Mouse (Mus musculus): ENCODE data around the gene Lpgat1. TPM values are rescaled to one million over a fixed set of nuclear protein-coding genes. Genes with fewer than 3 reads are reported as not detected.

The Lpgat1 gene
- polyA plus RNA-seq (2012; fragmentation: generic; extraction: Trizol): 16.3 TPM

DNA sequence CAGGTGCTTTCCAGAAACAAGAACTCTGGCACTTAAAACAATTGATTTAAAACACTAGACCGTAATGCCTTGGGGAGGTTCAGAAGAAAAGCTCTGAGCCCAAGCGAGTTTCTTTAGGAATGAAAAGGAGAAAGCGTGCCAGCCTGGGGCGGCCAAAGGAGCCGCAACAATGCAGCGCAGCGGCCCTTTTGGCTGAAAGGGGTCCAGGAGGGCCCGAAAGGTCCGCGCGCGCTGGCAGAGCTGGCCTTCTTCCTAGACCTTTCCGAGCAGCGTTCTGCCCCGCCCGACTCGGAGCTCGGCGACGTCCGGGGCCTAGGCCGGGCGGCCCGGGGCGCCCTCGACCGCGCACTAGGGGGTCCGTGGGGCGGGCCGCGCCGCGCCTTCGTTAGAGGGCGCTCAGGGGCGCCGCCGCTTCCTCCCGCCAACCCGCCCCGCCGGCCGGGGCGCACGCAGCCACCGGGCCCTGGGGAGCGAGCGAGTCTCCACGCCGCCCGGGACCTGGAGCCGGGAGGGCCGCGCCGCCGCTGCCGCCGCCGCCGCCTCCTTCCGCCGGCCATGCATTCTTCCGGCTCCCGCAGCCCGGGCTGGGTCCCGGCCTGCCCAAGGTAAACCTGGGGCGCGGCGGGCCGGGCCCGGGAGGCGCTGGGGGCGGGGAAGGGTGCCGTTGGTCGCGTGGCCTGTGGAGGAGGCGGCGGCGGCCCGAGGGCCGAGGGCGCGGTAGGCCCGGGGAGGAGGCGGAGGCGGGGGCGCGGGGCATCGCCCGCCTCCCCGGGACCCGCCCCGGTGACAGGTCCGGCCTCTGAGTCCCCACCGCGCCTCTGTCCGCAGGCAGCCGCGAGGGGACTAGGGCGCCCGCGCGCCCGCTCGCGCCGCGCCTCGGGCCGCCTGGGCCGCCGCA lies at the start of gene Lpgat1:
TSS of gene Lpgat1 (plus strand) at position 234 of the 898 bp plus-strand sequence.
- Histone ChIP-seq H3K79me2 (ENCODE audit: control insufficient read depth, insufficient read depth) (peaks cover 23% of the 10 kb centered on the region), H3K4me2 (ENCODE audit: low read depth) (peak within 1 kb of the TSS; percentile 82), H3K27me3 (ENCODE audit: control insufficient read depth, insufficient read depth, insufficient read length) (no peaks in the 10 kb centered on the region), H3K4me3 (peak within 1 kb of the TSS; percentile 54), H3ac (ENCODE audit: control insufficient read depth, insufficient read length) (peak within 1 kb of the TSS; percentile 71), H3K36me3 (ENCODE audit: control insufficient read depth, insufficient read depth) (no peaks in the 10 kb centered on the region)
- TF ChIP-seq POLR2AphosphoS2 (IDR thresholded peaks at IDR 0.05; ENCODE audit: insufficient read length, low read depth): no peak
- TF ChIP-seq USF1 (IDR thresholded peaks at IDR 0.05; ENCODE audit: low read depth): no peak
- peak; percentile 30 for TF ChIP-seq POLR2A (IDR thresholded peaks at IDR 0.05; ENCODE audit: insufficient read length, low read depth)
- TF ChIP-seq MYOD1 (IDR thresholded peaks at IDR 0.05; ENCODE audit: control insufficient read depth in 1 of 3, insufficient read length in 2 of 3, low read depth in 2 of 3): no peak
- no peak for TF ChIP-seq SRF (IDR thresholded peaks at IDR 0.05; ENCODE audit: control insufficient read depth, insufficient read length, low read depth)
- peak in 1 of 3 experiments; percentile 15 for TF ChIP-seq MYOG (IDR thresholded peaks at IDR 0.05; ENCODE audit: control insufficient read depth in 1 of 3, insufficient read depth in 1 of 3, insufficient read length in 2 of 3, low read depth in 2 of 3)
- TF ChIP-seq MAX (IDR thresholded peaks at IDR 0.05; ENCODE audit: low read depth): no peak
- peak; percentile 0 for TF ChIP-seq TCF3 (IDR thresholded peaks at IDR 0.05; ENCODE audit: insufficient read length, low read depth)
- no peak for TF ChIP-seq TCF12 (IDR thresholded peaks at IDR 0.05; ENCODE audit: insufficient read depth, poor library complexity, severe bottlenecking)
- no peak for TF ChIP-seq E2F4 (IDR thresholded peaks at IDR 0.05; ENCODE audit: insufficient read depth)
- TF ChIP-seq REST (IDR thresholded peaks at IDR 0.05; ENCODE audit: insufficient read depth, insufficient read length): no peak
- no peak for TF ChIP-seq CEBPB (IDR thresholded peaks at IDR 0.05; ENCODE audit: insufficient read depth, poor library complexity, severe bottlenecking)

DNA sequence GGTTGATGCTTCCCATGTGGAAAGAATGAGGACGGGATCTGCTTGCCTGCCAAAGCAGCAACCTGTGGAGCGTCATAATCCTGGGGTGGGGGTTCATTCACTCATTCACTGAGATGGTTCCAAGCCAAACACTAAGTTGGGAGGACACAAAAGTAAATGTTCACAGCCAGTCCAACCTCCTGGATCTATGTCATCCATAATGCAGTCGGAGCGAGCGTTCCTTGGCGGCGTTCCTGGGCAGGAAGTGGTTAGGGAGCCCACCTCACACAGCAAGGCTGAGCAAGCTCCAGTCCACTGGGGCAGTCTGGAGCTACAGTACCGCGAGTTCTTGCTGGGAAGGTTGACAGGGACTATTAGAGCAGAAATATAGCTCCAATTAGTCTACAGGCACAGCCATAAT lies 49.6 kb upstream of the Lpgat1 start:
- Histone ChIP-seq H3ac (ENCODE audit: control insufficient read depth, insufficient read length) (no peak overlapping the region), H3K79me2 (ENCODE audit: control insufficient read depth, insufficient read depth) (no peaks in the 10 kb centered on the region), H3K4me2 (ENCODE audit: low read depth) (no peak overlapping the region), H3K4me3 (no peak overlapping the region), H3K27me3 (ENCODE audit: control insufficient read depth, insufficient read depth, insufficient read length) (no peaks in the 10 kb centered on the region), H3K36me3 (ENCODE audit: control insufficient read depth, insufficient read depth) (no peaks in the 10 kb centered on the region)
- TF ChIP-seq SRF (IDR thresholded peaks at IDR 0.05; ENCODE audit: control insufficient read depth, insufficient read length, low read depth): no peak
- TF ChIP-seq REST (IDR thresholded peaks at IDR 0.05; ENCODE audit: insufficient read depth, insufficient read length): no peak
- no peak for TF ChIP-seq USF1 (IDR thresholded peaks at IDR 0.05; ENCODE audit: low read depth)
- TF ChIP-seq TCF12 (IDR thresholded peaks at IDR 0.05; ENCODE audit: insufficient read depth, poor library complexity, severe bottlenecking): no peak
- TF ChIP-seq MAX (IDR thresholded peaks at IDR 0.05; ENCODE audit: low read depth): no peak
- no peak for TF ChIP-seq TCF3 (IDR thresholded peaks at IDR 0.05; ENCODE audit: insufficient read length, low read depth)
- TF ChIP-seq POLR2A (IDR thresholded peaks at IDR 0.05; ENCODE audit: insufficient read length, low read depth): no peak

DNA sequence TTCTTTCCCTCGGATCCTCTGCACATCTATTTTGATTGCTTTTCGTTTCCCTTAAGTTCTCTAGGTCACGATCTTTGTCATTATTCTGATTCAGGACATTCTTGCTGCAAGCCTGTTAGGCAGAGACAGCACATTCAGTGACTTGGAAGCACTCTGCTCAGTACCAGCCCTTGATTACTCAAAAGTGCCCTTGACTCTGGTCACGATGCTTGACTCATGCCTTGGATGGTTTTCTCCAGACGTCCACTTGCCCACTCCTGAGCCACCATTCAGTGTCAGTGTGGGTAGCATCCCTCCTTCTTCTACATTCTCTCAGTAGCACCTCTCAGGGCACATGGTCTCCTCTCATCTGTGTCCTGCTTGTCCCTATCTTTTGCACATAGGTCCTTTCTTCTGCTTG lies 43.6 kb upstream of the Lpgat1 start:
- no peaks in the 10 kb centered on the region for H3K27me3 ChIP-seq (ENCODE audit: control insufficient read depth, insufficient read depth, insufficient read length)
- TF ChIP-seq REST (IDR thresholded peaks at IDR 0.05; ENCODE audit: insufficient read depth, insufficient read length) (no peak), E2F4 (IDR thresholded peaks at IDR 0.05; ENCODE audit: insufficient read depth) (no peak)
- H3ac ChIP-seq (ENCODE audit: control insufficient read depth, insufficient read length): no peak overlapping the region
- no peak overlapping the region for H3K4me2 ChIP-seq (ENCODE audit: low read depth)
- no peak overlapping the region for H3K4me3 ChIP-seq
- H3K79me2 ChIP-seq (ENCODE audit: control insufficient read depth, insufficient read depth): no peaks in the 10 kb centered on the region
- H3K36me3 ChIP-seq (ENCODE audit: control insufficient read depth, insufficient read depth): no peaks in the 10 kb centered on the region

DNA sequence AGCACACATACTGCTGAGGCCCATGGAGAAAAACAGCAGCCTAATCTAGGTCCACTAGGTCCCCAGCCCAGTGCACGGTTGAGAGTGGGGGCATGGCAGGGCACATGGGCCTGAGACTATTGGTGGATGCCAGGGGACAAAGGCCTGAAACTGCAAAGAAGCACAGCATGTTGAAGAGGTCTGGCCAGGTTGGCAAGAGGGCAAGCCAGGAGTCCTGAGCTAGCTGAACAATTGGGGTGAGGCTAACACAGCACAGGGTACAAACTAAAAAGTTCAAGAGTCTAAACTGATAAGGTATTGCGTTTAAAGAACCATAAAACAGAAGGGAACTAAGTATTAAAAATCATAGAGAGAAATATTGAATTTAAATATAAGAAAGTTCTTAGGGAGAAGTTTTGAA lies 36.0 kb upstream of the Lpgat1 start:
- Histone ChIP-seq H3K79me2 (ENCODE audit: control insufficient read depth, insufficient read depth) (no peaks in the 10 kb centered on the region), H3K27me3 (ENCODE audit: control insufficient read depth, insufficient read depth, insufficient read length) (no peaks in the 10 kb centered on the region), H3K4me2 (ENCODE audit: low read depth) (no peak overlapping the region), H3K36me3 (ENCODE audit: control insufficient read depth, insufficient read depth) (no peaks in the 10 kb centered on the region), H3ac (ENCODE audit: control insufficient read depth, insufficient read length) (no peak overlapping the region), H3K4me3 (no peak overlapping the region)
- no peak for TF ChIP-seq POLR2AphosphoS2 (IDR thresholded peaks at IDR 0.05; ENCODE audit: insufficient read length, low read depth)
- TF ChIP-seq TCF3 (IDR thresholded peaks at IDR 0.05; ENCODE audit: insufficient read length, low read depth): no peak
- no peak for TF ChIP-seq TCF12 (IDR thresholded peaks at IDR 0.05; ENCODE audit: insufficient read depth, poor library complexity, severe bottlenecking)
- TF ChIP-seq MYOD1 (IDR thresholded peaks at IDR 0.05; ENCODE audit: control insufficient read depth in 1 of 3, insufficient read length in 2 of 3, low read depth in 2 of 3): no peak
- TF ChIP-seq MYOG (IDR thresholded peaks at IDR 0.05; ENCODE audit: control insufficient read depth in 1 of 3, insufficient read depth in 1 of 3, insufficient read length in 2 of 3, low read depth in 2 of 3): no peak

DNA sequence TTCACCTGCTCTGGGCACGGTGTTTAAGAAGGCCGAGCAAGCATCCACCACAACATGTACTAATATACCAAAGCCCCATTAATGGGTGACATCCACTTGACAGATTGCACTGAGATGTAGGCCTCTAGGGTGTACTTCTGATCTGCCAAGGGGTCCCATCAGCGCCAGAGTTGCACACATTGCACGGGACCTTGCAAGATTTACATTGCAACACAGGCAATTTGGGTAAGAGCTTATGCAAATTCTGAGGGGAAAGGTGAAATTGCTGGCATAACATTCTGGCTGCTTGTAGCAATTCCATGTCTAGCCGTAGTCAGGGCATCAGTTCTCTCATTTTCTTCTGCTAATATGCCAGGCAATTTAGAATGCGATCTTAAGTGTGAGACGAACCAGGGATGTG lies 30.1 kb upstream of the Lpgat1 start:
- Histone ChIP-seq H3K27me3 (ENCODE audit: control insufficient read depth, insufficient read depth, insufficient read length) (no peaks in the 10 kb centered on the region), H3K36me3 (ENCODE audit: control insufficient read depth, insufficient read depth) (no peaks in the 10 kb centered on the region), H3ac (ENCODE audit: control insufficient read depth, insufficient read length) (no peak overlapping the region), H3K4me2 (ENCODE audit: low read depth) (no peak overlapping the region), H3K4me3 (no peak overlapping the region), H3K79me2 (ENCODE audit: control insufficient read depth, insufficient read depth) (no peaks in the 10 kb centered on the region)
- TF ChIP-seq TCF12 (IDR thresholded peaks at IDR 0.05; ENCODE audit: insufficient read depth, poor library complexity, severe bottlenecking) (no peak), MAX (IDR thresholded peaks at IDR 0.05; ENCODE audit: low read depth) (no peak), POLR2A (IDR thresholded peaks at IDR 0.05; ENCODE audit: insufficient read length, low read depth) (no peak)
